Mouse (Mus musculus) frontal cortex, adult (tissue): ENCODE measurements at regions not wholly inside any gene's neighbourhood (a gene's known extent, or its start where the extent isn't known, plus 50 kb on each side); places are given as distances from the start of the nearest gene placed in this dataset.
"Not testable (repeated sequence)": the region's sequence is repeated elsewhere in the genome, so short reads cannot be mapped to it uniquely, and the experiment has no call there.

Experiments
- ATAC-seq: cut with Nextera tagmentation; 2 replicates; pipeline ENCODE4 v1.9.2; 2017; ENCODE audit warnings: mild to moderate bottlenecking, moderate library complexity, mixed read lengths; ENCODE audit not compliant: low TSS enrichment

DNA sequence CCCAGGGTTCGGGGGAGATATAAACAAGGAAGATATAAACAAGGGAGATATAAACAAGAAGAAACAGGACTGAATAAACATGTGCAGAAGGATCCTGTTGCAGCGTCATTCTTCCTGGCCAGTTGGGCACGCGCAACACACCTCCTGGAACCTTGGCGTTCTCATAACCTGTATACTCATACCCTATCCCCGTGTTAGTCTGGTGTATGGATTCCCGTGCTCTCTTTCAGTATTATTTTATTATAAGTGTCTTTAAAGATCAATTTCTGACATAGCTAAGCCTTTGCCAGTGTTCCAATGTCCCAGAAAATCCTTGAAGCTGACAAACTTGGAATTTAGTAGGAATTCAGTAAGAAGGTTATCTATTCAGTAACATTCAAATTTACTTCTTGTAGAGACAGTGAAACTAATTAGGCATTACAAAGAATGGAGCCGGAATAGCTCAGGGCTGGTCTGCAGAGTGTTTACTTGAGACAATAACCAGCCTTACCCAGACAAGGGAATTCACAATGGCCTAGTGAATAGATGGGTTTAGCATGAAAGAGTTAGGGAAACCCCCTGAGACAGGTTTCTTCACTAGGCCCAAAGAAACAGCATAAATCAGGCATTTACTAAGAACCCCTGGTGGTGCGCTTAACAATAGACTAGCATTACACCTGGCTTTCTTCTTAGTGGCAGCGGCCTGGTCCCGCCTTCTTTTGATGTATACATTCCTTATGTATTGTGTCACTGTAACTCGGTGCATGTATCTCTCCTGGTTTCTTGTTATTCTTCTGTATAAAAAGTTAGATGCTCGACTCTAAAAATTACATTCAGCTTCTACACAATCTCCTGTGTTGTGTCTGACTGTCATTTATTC is 458.4 kb downstream of the Epm2a start:
- ATAC-seq: not testable (repeated sequence)

DNA sequence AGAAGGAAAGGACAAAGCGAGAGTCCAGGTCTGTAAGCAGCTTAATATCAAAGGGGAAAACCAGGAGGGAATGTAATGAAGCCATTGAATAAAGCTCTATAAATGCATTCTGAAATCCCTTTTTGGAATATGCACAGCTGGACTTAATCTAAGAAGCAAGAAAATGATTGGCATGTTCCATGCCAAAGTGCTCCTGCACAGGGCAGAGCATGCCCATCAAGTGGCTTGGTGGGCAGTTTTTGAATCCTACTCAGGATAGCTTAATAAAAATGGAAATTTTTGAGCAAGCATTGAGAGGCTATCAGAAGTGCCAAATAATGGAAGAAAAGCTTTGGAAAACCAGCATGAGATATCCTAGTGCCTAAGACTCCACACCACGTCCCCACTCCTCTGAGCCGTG is 466.1 kb downstream of the Epm2a start:
- ATAC-seq: no peak

DNA sequence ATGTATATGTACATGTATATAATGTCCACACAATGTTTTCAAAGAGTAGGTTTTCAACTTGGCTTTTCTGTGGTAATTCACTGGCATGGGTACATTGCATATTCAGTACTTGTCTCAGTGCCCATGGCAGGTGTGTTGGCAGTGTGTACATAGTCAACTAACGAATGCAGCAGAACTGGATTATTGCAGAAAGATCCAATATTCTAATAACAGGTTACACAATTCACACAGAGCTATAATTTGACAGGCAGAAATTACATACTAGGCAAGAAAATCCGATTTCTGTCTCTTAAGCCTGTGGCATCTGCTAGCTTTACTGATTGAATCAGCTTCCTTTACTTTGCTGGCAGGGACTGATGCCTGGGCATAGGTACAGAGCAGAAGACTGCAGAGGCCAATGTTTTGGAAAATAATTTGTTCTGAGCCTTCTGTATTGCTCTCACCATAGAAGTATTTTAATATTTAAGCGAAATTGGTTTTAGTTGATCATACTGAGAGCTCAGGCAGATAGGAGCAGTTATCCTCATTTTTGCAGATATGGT is 479.3 kb downstream of the Epm2a start:
- no peak for ATAC-seq

DNA sequence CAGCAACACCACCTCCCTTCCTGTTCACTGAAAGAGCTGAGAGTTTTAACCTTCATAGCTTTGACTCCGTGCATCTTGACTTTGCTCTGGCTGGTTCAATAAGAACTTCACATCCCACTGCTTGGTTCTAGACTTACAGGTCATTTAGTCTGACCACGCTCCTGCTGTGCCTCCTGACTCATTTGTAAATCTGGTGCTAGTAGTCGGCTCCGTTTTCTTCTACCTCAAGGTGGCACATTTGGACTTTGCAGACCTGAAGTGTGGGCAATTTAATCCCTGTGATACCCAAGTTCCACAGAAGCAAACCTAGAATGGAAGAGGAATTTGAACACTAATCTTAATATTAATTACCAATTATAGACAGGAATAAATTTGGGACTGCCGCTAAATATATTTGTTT is 497.9 kb downstream of the Epm2a start:
- ATAC-seq: peak; percentile 73

DNA sequence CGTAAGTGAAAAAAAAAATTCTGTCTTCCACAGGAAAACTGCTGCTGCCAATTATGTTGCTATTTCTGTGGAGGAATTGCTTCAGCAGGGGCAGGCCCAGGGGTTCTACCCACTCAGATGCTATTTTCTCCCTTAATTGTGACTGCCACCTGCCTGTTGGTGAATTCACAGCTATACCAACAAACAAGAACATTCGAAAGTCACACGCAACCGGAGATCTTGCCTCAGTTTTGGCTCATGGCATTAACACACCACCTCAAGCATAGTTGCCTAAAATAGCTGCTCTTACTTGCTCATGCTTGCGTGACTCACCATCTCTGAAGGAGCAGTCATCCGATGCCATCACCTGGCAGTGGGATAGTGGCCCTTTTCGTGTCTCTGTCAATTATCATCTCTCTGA is 498.3 kb downstream of the Epm2a start:
- ATAC-seq: peak; percentile 89

DNA sequence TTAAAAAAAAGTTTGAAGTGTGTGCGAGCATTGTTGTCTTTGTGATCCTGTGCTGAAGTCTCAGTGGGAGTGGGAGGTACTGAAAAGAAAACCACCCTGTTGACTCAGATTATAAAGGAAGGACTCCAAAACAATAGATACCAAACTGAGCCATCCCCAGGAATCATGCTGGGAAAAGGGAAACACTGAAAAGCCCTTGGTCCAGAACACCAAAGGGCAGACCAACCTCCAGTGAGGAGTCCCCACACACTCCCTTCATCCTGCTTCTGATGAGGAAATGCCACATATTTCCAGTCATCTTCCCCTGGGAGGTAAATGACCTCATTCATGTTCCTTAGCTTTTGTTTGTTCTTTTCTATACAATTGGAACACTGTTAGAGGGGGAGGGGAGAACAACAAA is 502.9 kb downstream of the Epm2a start:
- no peak for ATAC-seq

DNA sequence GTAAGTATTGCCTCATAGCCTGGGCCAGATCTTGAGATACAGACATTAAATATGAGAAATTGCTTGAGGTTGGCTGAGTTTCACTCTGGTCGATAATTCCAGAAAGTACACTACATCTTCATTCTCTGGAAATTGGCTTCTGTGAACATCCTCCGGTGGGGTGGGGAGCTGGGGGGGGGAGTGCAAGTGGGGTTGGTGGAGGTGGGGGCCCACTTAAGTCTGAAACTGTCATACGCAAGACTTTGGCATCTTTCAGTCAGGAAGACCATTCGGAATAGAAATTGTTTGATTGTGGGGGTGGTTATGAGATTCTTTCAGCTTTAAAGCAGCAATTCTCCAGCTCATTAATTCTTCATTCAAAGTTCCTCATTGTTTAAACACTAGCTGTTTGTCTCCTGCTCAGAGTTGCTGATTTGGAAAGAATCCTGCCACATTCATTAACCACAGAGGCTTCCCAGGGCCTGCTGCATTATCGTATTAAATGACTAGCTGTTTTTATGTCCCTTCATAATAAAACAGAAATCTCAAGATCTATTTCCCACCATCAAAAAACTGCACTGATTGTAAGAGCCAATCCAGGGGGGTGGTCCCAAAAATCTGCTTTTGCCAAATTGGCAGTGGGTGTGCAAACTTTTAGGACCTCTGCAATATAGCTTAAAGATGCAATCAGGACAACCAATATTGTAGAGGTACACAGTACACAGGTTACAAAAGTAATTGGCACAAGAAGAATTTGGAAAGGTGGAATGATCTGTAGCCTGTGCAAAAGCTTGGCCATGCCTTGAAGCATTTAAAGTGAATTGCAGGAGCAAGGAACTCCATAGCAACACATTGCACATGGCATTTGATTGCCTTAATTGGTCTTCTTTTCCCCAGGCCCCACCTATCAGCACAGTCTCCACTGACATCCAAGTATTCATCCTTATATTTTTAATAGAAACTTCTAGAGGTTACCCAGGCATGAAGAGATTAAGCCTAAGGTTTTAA is 532.2 kb downstream of the Epm2a start:
- peak; percentile 80 for ATAC-seq

DNA sequence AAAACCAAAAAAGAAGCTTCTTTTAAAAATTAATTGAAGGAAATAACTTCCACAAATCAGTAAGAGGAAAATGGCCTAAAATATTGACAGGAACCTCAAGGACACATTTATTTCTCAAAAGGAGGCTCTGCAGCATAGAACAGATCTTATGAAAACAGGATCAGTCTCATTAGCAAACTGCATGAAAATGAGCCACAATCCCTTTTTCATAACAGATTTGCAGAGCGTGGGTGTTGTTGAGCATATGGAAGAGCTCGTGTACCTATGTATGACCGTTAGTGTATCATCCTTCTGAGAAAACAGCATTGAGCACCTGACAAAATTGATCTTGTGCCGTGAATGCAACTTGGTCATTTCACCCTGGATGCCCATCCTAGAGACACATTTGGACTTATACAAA is 543.0 kb downstream of the Epm2a start:
- ATAC-seq: peak; percentile 87

DNA sequence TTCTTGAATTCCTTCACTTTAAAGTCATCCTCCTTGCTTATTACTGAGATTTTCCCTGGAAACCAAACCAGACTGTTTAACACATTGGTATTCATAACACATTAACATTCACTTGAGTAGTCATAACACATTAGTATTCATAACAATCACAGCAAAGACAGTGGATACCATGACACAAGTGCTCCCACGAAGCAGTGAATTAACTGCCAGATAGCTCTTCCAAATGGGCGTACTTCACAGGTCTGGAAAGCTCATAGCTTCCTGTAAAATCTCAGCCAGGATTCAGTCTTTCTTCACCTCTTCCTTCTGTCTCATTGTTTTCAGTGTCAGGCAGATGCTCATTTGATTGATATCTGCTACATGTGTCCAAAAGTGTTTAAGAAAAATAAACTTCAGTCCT is 545.7 kb downstream of the Epm2a start:
- ATAC-seq: peak; percentile 34; the same call in 1 of the 2 replicates

DNA sequence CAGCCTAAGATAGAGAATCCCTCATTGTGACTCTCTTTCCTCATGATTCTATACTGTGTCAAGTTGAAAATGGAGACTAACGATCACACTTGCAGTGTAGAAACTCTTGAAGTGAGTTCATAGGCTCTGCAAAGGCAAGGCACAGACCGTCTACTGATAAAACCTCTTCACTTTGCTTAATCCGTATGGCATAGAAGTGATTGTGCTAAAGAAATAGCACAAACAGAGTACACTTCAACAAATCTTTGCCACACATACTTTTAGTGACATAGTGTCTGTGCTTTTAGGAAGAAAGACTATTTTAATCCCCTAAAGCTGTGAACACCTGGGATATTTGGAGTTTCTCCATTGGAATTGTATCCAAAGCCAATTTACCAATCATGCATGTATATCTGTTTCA is 578.9 kb downstream of the Epm2a start:
- peak; percentile 79 for ATAC-seq

DNA sequence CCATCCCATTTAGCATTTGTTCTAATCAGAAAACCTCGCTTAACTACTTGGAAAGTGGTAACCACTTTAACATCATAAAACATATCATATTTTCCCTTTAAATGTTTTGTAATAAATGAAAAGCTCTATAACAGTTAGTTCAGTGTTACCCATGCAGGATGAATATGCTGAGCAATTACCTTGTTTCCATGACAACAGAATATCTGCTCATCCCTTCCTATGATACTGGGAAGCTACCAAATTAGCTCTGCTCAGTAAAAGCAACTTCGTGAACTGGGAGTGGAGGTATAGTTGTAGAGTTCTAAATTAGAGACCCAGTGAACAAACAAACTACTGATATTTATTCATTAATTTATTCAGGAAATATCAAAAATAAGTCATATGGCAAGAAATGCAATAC is 595.0 kb downstream of the Epm2a start:
- peak; percentile 83; the same call in 1 of the 2 replicates for ATAC-seq

DNA sequence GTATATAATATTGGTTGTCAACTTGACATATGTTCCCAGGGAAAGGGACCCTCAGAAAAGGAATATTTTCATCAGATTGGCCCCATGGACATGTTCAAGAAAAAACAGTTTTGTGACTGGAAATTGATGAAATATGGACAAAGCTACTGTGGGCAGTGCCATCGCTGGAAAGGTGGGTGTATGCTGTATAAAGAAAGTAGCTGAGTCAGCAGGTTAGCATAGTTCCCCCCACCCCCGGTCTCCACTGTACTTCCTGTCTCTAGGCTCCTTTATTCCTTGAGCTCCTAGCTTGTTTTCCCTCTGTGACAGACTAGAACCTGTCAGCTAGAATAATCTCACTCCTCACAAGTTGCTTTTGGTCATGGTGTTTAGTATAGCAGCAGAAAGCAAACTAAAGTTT is 599.6 kb downstream of the Epm2a start:
- no peak for ATAC-seq

DNA sequence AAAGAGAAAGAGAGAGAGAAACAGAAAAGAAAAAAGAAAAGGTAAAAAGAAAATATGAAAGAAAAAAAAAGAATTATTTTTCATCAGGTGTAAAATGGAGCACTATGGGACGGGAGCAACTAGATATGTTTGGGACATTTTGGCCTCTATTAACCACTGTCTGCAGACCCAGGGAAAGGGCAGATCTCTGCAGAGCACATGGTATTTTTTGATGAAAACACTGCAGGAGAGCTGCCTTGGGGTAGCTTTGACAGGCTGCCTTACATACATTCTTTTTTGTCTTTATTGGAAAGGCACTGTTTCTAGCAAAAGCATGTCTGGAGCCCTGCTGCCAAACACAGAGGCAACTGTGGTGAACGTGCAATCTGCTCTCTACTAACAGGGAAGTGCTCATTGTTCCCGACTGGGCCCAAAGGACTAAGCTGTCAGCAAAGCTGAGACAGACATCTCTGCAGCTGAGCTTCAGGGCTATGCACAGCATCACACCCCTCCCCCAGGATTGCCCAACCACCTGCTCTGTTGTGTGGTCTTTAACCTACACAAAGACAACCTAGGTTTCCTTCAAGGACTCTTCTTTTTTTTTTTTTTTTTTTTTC is 617.2 kb downstream of the Epm2a start:
- ATAC-seq: peak; percentile 86

DNA sequence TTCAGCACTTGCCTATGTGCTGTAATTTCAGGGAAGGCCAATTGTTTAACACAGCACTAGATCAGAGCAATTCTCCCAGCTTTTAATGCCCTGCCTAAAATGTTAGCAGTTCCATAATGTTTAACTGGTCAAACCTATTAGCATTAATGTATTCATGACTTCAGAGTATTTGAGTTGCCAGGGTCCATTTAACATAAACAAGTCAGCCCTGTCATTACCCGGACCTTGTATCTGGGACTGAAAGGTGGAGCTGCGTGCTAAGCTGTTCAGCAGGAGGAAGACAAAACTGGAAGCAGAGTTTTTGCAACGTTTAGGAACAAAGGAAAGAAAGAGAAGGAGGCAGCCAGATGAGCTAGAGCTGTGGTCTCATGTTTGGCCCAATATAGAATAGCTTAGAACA is 661.8 kb downstream of the Epm2a start:
- ATAC-seq: no peak

DNA sequence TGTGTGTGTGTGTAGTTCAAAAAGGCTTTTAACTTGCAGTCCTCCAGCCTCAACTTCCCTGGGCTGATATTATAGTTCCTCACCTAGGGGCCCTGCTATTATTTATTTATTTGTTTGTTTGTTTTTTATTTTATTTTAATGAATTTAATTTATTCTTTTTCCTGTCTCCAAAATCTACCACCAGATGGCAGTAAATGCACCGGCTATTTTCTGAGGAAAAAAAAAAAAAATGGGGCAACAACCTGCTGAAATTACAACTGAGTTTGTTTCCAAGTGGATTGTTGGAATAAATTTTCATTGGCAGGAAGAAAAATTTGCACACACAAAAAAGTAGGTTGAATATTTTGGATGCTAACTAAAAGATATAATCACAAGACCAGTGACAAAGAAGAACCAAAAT is 662.7 kb downstream of the Epm2a start:
- no peak for ATAC-seq

DNA sequence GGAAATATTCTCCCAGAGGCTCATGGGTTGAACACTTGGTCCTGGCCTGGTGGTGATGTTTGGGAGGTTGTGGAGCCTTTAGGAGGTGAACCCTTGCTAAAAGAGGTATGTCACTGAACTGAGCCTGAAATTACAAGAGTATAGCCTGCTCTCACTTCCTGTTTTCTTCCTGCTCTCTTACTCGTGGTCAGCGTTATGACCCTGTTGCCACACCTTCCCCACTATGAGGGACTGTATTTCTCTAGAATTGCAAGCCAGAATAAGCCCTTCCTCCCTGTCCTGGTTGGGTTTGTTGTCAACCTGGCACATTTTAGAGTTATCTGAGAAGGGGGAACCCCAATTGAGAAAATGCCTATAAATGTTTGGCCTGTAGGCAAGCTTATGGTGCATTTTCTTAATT is 674.1 kb downstream of the Epm2a start:
- ATAC-seq: no peak

DNA sequence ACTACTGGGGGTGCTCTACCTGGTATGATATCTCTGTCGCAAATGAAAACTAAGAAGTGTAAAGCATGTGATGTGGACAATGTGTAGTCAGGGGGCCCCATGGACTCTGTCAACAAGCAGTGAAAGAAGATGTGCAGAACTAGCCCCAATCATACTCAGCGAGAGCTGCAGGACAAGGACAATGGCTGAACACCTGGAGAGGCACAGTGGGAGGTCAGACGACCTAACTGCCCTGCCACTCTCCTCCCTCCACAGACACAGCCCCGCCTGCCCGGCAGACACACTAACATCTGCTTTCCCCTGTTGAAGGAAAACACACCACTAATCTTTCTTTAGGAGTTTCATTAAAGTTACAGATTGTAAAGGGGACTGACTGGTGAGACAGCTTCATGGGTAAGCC is 675.1 kb downstream of the Epm2a start:
- no peak for ATAC-seq

DNA sequence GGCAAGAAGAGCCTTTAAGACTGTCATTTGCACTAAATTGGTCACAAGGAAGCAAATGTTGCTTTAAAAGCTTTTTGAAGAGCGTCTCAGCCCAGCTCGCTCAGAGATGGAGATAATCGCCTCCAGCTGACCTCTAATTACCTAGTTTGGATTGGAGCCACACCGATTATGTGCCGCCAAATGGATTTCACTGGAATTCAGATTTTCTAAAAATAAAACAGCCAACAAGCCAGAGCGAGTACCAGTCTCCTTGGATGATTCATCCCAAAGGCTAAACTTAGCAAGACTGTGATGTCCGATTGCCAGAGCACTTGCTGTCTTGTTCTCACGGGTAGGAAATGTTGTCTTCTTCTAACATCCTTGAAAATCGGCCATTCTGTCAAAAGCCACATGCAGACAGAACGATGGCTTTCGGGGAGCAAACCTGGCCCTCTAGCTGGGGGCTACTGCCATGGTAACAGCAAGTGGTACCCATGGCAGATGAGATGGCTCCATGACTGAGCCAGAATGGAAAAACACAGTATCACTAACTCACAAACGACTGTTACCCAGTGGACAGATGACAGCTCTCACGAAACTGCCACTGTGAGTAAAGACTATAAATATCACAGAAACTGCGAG is 676.1 kb downstream of the Epm2a start:
- ATAC-seq: peak; percentile 98

DNA sequence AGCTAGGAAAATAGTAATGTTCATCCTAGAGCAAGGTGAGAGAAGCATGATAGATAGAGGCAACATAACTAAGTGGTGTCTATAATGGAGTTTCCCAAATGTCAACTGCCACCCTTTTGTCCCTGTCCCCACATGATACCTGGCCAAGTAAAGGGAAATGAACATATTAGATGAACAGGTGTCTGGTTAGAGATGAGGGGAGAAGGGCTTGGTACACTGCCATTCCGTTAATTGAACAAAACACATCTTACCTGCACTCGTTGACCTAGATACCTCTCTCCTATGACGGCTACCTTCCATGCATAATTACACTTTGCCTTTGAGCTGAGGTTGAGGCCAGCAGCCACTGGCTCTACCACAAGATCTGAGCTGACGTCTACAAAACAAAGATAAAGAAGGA is 677.4 kb downstream of the Epm2a start:
- ATAC-seq: no peak

DNA sequence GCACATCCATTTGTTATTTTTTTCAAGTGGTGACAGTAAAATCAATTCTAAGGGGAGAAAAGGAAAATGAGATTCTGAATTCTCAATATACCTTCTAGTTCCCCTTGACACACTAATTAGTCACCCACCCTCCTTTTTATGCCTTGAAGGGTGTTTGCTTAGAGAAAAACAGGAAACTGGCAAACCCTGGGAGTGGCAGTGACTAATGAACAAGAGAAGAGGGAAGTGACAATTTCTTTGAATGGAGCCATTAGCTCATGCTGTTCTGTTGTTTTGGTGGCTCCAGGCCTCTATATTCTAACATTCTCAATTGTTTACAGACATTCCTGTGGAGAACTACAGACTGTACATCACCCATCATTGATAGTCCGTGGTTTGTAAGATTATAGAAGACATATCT is 692.0 kb downstream of the Epm2a start:
- no peak for ATAC-seq

DNA sequence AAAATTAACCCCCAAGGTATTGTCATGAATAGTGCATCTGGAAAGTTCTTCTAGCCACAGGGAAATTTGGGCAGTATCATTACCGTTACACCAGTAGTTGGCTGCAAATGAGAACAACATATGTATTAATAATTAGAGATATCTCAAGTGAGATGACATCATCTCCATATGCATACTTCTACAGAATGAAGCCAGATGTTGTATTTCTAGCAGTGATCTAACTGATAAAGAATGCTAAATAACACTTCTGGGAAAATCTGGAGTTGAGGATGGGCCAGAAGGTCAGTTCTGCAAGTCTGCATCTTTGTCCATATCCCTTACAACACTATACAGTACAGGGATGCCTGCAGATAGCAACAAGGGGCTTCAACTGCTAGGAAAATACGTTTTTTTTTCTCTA is 702.7 kb downstream of the Epm2a start:
- ATAC-seq: no peak

DNA sequence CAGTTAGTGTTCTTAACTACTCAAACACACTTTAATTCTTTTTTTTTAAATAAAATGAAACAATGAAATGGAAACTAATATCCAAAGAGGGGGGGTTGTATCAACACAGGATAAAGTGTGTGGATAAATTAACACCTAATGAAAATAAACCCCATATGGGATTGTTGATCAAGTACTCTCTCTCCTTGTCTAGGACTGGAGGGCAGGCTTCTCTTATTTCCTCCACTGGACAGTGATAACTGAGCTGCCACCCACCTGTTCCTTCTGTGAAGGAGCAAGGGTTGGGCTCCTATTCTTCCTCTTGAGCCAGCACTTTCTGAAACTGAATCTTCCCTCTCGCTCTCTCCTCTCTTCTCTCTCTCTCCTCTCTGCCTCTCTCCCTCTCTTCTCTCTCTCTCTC is 716.5 kb downstream of the Epm2a start:
- ATAC-seq: no peak
